Mouse (Mus musculus) lung, postnatal 0 days (tissue): ENCODE data around the gene Car10. TPM values are rescaled to one million over a fixed set of nuclear protein-coding genes. Genes with fewer than 3 reads are reported as not detected.

Experiments used
- ATAC-seq: fragments of 200-750 bp; cut with Nextera tagmentation; 2 replicates; pipeline ENCODE4 v1.8.0; 2017; ENCODE audit warnings: moderate library complexity
- DNase-seq: peaks from one replicate; pipeline ENCODE4 v3.0.0-alpha.2; 2016; ENCODE audit warnings: low spot score
- H3K27ac ChIP-seq: fragments of 300-500 bp; sonication (generic); 2 replicates; pipeline ENCODE4 v1.5.1; 2014; ENCODE audit warnings: antibody characterized with exemption, mild to moderate bottlenecking, low read length, mixed read lengths
- H3K27me3 ChIP-seq: fragments of 300-500 bp; sonication (generic); replicated peaks from 2 replicates; pipeline ENCODE4 v1.6.1; 2014; ENCODE audit warnings: low read length, mixed read lengths; ENCODE audit not compliant: insufficient read depth
- H3K36me3 ChIP-seq: fragments of 300-500 bp; sonication (generic); 2 replicates; pipeline ENCODE4 v1.6.1; 2014; ENCODE audit warnings: low read length, mixed read lengths; ENCODE audit not compliant: insufficient read depth
- H3K4me1 ChIP-seq: fragments of 300-500 bp; sonication (generic); 2 replicates; pipeline ENCODE4 v1.6.1; 2014; ENCODE audit warnings: antibody characterized with exemption, low read depth, low read length, mixed read lengths; ENCODE audit not compliant: insufficient read depth
- H3K4me2 ChIP-seq: fragments of 300-500 bp; sonication (generic); replicated peaks from 2 replicates; pipeline ENCODE4 v1.6.1; 2014; ENCODE audit warnings: low read depth, mild to moderate bottlenecking, low read length, moderate library complexity, mixed read lengths
- H3K4me3 ChIP-seq: fragments of 300-500 bp; sonication (generic); 2 replicates; pipeline ENCODE4 v1.5.1; 2014; ENCODE audit warnings: low read depth, low read length
- H3K9ac ChIP-seq: fragments of 300-500 bp; sonication (generic); replicated peaks from 2 replicates; pipeline ENCODE4 v1.6.1; 2014; ENCODE audit warnings: low read depth, mild to moderate bottlenecking
- H3K9me3 ChIP-seq: fragments of 300-500 bp; sonication (generic); 2 replicates; pipeline ENCODE4 v1.6.1; 2016; ENCODE audit warnings: low read length, mixed read lengths
- CTCF ChIP-seq: IDR thresholded peaks from 2 replicates; pipeline ENCODE4 v1.5.1; 2016; ENCODE audit warnings: antibody characterized with exemption, mild to moderate bottlenecking
- EP300 ChIP-seq: IDR thresholded peaks from 2 replicates; pipeline ENCODE4 v1.6.1; 2016; ENCODE audit warnings: antibody characterized with exemption, mild to moderate bottlenecking, control low read depth
- WGBS: fragments of 180-500 bp; shearing (Covaris S2); extraction: QIAGEN DNeasy Blood & Tissue Kit; methylation state at CpG from one replicate; pipeline ENCODE4 v1.1.7; 2014; 5-methylcytosine and 5-hydroxymethylcytosine counted together
- polyA plus RNA-seq: library from polyadenylated mRNA; unstranded; fragments of >200 nt; fragmentation: Nextera tagmentation; extraction: Ambion mirVana; gene quantifications from 2 replicates; pipeline ENCODE4 v1.2.1, GENCODE M21; 2015

The Car10 gene
- polyA plus RNA-seq, 1 experiment from 2014 or later: not detected

DNA sequence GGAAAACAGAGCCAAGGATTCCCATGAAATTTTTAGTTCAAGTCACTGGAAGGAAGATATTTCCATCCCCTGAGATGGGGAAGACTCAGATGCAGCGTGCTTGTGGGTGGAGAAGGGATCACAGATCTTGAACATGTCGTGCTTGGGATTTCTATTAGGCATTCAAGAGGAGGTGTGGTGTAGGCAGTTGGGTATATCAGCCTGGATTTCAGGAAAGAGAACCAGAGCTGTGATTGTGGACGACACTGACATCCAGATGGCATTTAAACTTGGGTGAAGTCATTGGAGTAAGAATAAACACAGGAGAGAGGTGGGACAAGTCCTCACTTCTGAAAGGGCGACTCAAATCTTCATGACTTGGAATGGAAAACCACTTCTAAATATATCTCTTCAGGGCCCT, 490.0 kb downstream of the Car10 start:
- TF ChIP-seq EP300 (no peak), CTCF (no peak)
- ATAC-seq (no peak), DNase-seq (no peak)
- no peaks in the 10 kb centered on the region for H3K4me1 ChIP-seq
- H3K9me3 ChIP-seq: no peaks in the 10 kb centered on the region
- no peak overlapping the region for H3K4me2 ChIP-seq
- H3K27me3 ChIP-seq: no peaks in the 10 kb centered on the region
- no peak overlapping the region for H3K9ac ChIP-seq
- 62% methylated on average over 4 of the region's 4 CpGs for WGBS
- H3K27ac ChIP-seq: no peak overlapping the region
- no peaks in the 10 kb centered on the region for H3K36me3 ChIP-seq
- H3K4me3 ChIP-seq: no peak overlapping the region

DNA sequence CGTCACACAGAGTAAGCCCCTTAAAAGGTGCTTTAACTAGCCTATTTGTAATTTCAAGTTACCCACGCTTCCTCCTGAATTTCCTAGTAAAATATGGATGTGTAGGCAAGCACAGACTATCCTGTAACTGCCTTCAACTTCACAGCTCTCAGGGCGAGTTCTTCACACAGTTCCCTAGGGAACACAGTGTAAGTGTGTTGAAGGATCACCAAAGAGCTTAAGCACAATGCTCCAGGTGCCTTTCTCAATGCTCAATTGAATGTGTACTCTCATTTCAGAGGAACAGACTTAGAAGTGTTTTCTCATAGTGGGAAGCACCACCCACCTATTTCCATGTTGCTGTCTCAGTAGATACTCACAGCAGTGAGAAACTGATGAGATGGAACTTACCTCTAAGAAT, 492.8 kb downstream of the Car10 start:
- ATAC-seq (no peak), DNase-seq (no peak)
- Histone ChIP-seq H3K9ac (no peak overlapping the region), H3K4me1 (no peaks in the 10 kb centered on the region), H3K9me3 (no peaks in the 10 kb centered on the region), H3K27me3 (no peaks in the 10 kb centered on the region), H3K4me3 (no peak overlapping the region), H3K4me2 (no peak overlapping the region), H3K27ac (no peak overlapping the region), H3K36me3 (no peaks in the 10 kb centered on the region)
- TF ChIP-seq EP300: no peak
- no peak for TF ChIP-seq CTCF
- 64% methylated on average over 3 of the region's 3 CpGs for WGBS

- Histone ChIP-seq H3K9me3 (no peaks in the 10 kb centered on the region), H3K4me3 (no peak overlapping the region), H3K4me2 (no peak overlapping the region), H3K4me1 (no peaks in the 10 kb centered on the region), H3K36me3 (no peaks in the 10 kb centered on the region), H3K27me3 (no peaks in the 10 kb centered on the region), H3K27ac (no peak overlapping the region), H3K9ac (no peak overlapping the region)
- TF ChIP-seq CTCF: no peak
- no peak for TF ChIP-seq EP300
- WGBS: 5% methylated on average over 2 of the region's 2 CpGs
- ATAC-seq (no peak), DNase-seq (no peak)
These were observed 496.2 kb downstream of the Car10 start for GRCm38 (mm10) chr11:93594033-93594432.

GRCm38 (mm10) chr11:93598175-93598574, 500.3 kb downstream of the Car10 start:
- Histone ChIP-seq H3K27me3 (no peaks in the 10 kb centered on the region), H3K4me1 (no peaks in the 10 kb centered on the region), H3K4me2 (no peak overlapping the region), H3K36me3 (no peaks in the 10 kb centered on the region), H3K9me3 (no peaks in the 10 kb centered on the region), H3K27ac (no peak overlapping the region), H3K4me3 (no peak overlapping the region), H3K9ac (no peak overlapping the region)
- no peak for DNase-seq
- no peak for ATAC-seq
- WGBS: 68% methylated on average over 4 of the region's 4 CpGs
- TF ChIP-seq EP300 (no peak), CTCF (no peak)

GRCm38 (mm10) chr11:93599755-93600154, 501.9 kb downstream of the Car10 start:
- no peaks in the 10 kb centered on the region for H3K4me1 ChIP-seq
- H3K27me3 ChIP-seq: no peaks in the 10 kb centered on the region
- H3K4me2 ChIP-seq: no peak overlapping the region
- no peaks in the 10 kb centered on the region for H3K9me3 ChIP-seq
- ATAC-seq (no peak), DNase-seq (no peak)
- H3K9ac ChIP-seq: no peak overlapping the region
- H3K4me3 ChIP-seq: no peak overlapping the region
- TF ChIP-seq EP300 (no peak), CTCF (no peak)
- no peaks in the 10 kb centered on the region for H3K36me3 ChIP-seq
- H3K27ac ChIP-seq: no peak overlapping the region
- WGBS: 71% methylated on average over 3 of the region's 3 CpGs

GRCm38 (mm10) chr11:93603575-93603974, 505.7 kb downstream of the Car10 start:
- no peak overlapping the region for H3K9ac ChIP-seq
- no peak for ATAC-seq
- DNase-seq: no peak
- no peaks in the 10 kb centered on the region for H3K9me3 ChIP-seq
- no peaks in the 10 kb centered on the region for H3K27me3 ChIP-seq
- H3K4me1 ChIP-seq: no peaks in the 10 kb centered on the region
- no peak overlapping the region for H3K4me2 ChIP-seq
- TF ChIP-seq CTCF (no peak), EP300 (no peak)
- H3K4me3 ChIP-seq: no peak overlapping the region
- no peaks in the 10 kb centered on the region for H3K36me3 ChIP-seq
- no peak overlapping the region for H3K27ac ChIP-seq
- WGBS: 74% methylated on average over 1 of the region's 1 CpGs

DNA sequence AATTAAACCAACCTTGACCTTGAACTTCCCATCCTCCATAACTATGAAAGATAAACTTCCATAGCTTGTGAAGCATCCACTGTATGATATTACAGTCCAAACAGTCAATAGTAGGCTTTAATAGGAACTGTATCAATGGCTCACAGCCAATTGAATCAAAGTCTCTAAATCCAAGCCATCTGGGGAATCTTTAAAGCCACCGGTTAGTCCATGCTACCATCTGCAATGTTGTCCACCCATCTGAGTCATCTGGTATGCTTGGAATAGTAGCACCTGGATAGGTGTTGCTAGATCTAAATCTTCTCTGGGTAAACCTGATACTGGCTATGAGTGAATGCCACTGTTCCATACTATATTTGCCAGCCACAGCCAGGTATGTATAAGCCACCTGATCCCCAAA, 509.3 kb downstream of the Car10 start:
- TF ChIP-seq CTCF: no peak
- no peak for TF ChIP-seq EP300
- no peak overlapping the region for H3K4me3 ChIP-seq
- no peak for DNase-seq
- ATAC-seq: no peak
- no peaks in the 10 kb centered on the region for H3K36me3 ChIP-seq
- H3K27ac ChIP-seq: no peak overlapping the region
- H3K9me3 ChIP-seq: no peaks in the 10 kb centered on the region
- H3K9ac ChIP-seq: no peak overlapping the region
- 86% methylated on average over 1 of the region's 1 CpGs for WGBS
- H3K4me1 ChIP-seq: no peaks in the 10 kb centered on the region
- H3K4me2 ChIP-seq: no peak overlapping the region
- H3K27me3 ChIP-seq: no peaks in the 10 kb centered on the region
